Mouse (Mus musculus): ENCODE measurements around the gene Lhx6. TPM values are rescaled to one million over a fixed set of nuclear protein-coding genes. Genes with fewer than 3 reads are reported as not detected.

Lhx6 gene
- total and polyA plus RNA-seq, 3 experiments: 0.11 to 0.42 (median 0.31) TPM

DNA sequence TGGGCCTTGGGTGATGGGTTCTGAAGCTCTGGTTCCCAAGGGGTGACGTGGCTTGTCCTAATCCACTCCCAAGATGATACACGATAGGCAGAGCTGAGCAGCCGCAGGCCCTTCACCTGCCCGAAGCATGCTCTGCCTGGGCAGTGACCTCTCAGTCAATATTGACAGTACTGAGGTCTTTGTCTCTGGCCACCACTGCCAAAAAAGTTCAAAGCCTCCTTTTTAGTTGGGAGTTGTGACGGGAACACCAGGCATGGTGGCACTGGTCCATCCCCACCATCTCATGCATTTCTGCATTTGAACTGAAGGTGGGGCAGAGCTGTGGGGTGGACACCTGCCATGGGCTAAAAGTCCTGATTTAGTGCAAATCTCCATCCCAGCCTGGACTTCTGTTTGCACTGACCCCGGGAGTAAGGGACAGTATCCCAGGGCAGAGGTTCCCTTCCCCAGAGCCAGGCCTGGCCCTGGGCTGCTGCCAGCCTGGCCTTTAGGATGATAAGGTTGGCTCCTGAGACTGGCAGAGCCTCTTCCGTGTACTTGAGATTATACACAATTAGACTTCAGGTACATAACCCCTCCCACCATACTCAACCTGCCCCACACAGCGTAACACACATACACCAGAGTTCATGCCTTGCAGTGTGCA lies 33.4 kb downstream of the Lhx6 start:
- H3K9me3 ChIP-seq (replicated peaks; ENCODE audit: low read length): no peaks in the 10 kb centered on the region
- no peak for DNase-seq (ENCODE audit: extremely low read depth)
- H3K4me2 ChIP-seq (ENCODE audit: insufficient read depth, low read depth, poor library complexity, severe bottlenecking): no peak overlapping the region
- TF ChIP-seq NELFE (IDR thresholded peaks at IDR 0.05; ENCODE audit: low read depth, low read length) (no peak), RCOR1 (conservative IDR thresholded peaks at IDR 0.05; ENCODE audit: low read depth, low read length) (no peak), EP300 (IDR thresholded peaks at IDR 0.05; ENCODE audit: low read length) (no peak), POLR2A (IDR thresholded peaks at IDR 0.05; ENCODE audit: low read depth, low read length) (no peak), MAFK (IDR thresholded peaks at IDR 0.05; ENCODE audit: insufficient replicate concordance, low read length) (no peak)
- no peaks in the 10 kb centered on the region for H3K36me3 ChIP-seq (replicated peaks in 1 of 2; ENCODE audit: control insufficient read depth in 1 of 2, insufficient read depth in 1 of 2, low read length in 1 of 2)
- dilution Hi-C loops (cut with MboI; ENCODE audit: extremely low pct_ligation_motif_present, extremely low pct_unique_long_range_greater_than_20kb, low sequenced_read_pairs) (no loop called here), in situ Hi-C loops (cut with MboI; ENCODE audit: low pct_ligation_motif_present, low pct_unique_long_range_greater_than_20kb, low sequenced_read_pairs) (no loop called here)
- no peaks in the 10 kb centered on the region; a peak in 1 of 4 replicates for H3K4me1 ChIP-seq (ENCODE audit: control insufficient read depth in 1 of 2, insufficient read depth in 2 of 2)
- no peak overlapping the region for H3K9ac ChIP-seq (ENCODE audit: insufficient read depth, low read depth)
- H3K79me2 ChIP-seq (replicated peaks; ENCODE audit: control insufficient read depth, extremely low read depth, insufficient read depth, poor library complexity, severe bottlenecking): no peaks in the 10 kb centered on the region
- H3K27me3 ChIP-seq (replicated peaks): peaks cover 5% of the 10 kb centered on the region
- no peak overlapping the region for H3K27ac ChIP-seq (ENCODE audit: insufficient read depth, low read depth)
- no peak overlapping the region for H3K4me3 ChIP-seq (replicated peaks in 1 of 3; ENCODE audit: low read depth in 2 of 3, low read length in 2 of 3, poor library complexity in 1 of 3)

DNA sequence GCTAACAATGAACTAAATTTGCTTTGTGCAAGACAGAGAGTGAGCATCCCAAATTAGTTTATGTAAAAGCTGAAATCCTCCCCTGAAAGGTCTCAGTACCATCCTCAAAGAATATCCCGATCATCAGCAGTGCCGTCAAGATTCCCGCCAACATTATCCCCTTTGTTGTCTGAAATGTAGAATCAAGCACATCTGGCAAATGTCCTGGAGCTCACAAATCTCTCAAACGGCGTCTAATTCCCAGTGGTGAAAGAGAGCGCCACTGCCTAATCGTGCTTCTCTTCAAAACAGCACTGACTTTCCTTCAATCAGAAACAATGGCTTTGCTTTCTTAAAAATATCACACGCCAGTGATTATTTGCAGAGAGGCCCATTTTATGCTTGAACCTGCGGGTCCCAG lies 38.1 kb downstream of the Lhx6 start:
- Histone ChIP-seq H3K79me2 (replicated peaks; ENCODE audit: control insufficient read depth, extremely low read depth, insufficient read depth, poor library complexity, severe bottlenecking) (no peaks in the 10 kb centered on the region), H3K4me2 (ENCODE audit: insufficient read depth, low read depth, poor library complexity, severe bottlenecking) (no peak overlapping the region), H3K9me3 (replicated peaks; ENCODE audit: low read length) (no peaks in the 10 kb centered on the region), H3K4me3 (replicated peaks in 1 of 3; ENCODE audit: low read depth in 2 of 3, low read length in 2 of 3, poor library complexity in 1 of 3) (no peak overlapping the region), H3K9ac (ENCODE audit: insufficient read depth, low read depth) (no peak overlapping the region), H3K27ac (ENCODE audit: insufficient read depth, low read depth) (no peak overlapping the region), H3K4me1 (ENCODE audit: control insufficient read depth in 1 of 2, insufficient read depth in 2 of 2) (no peaks in the 10 kb centered on the region), H3K27me3 (replicated peaks) (peaks cover 4% of the 10 kb centered on the region), H3K36me3 (replicated peaks in 1 of 2; ENCODE audit: control insufficient read depth in 1 of 2, insufficient read depth in 1 of 2, low read length in 1 of 2) (no peaks in the 10 kb centered on the region)
- TF ChIP-seq BHLHE40 (IDR thresholded peaks at IDR 0.05; ENCODE audit: low read depth, low read length): no peak
- dilution Hi-C loops (cut with MboI; ENCODE audit: extremely low pct_ligation_motif_present, extremely low pct_unique_long_range_greater_than_20kb, low sequenced_read_pairs): no loop called here
- in situ Hi-C loops (cut with MboI; ENCODE audit: low pct_ligation_motif_present, low pct_unique_long_range_greater_than_20kb, low sequenced_read_pairs): no loop called here
- no peak for DNase-seq (ENCODE audit: extremely low read depth)

DNA sequence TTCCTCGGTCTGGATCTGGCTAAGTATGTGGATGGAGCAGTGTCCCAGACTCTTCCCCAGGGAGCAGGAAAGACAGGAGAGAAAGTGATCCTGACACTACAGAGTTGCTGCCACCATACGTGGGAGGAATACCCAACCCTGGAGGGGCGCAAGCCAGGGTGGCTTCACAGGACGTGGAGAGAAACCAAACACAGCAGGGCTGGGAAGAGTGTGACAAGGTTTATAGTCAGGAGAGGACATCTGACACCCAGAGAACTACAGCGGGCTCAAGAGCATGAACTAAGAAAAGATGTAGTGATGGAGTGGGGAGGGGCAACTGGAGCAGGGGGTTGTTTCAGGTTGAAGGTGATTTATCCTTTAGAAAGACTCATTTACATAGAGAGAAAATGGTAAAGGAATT lies 43.8 kb downstream of the Lhx6 start:
- Histone ChIP-seq H3K27me3 (replicated peaks) (peaks cover 9% of the 10 kb centered on the region), H3K9me3 (replicated peaks; ENCODE audit: low read length) (no peaks in the 10 kb centered on the region), H3K36me3 (replicated peaks in 1 of 2; ENCODE audit: control insufficient read depth in 1 of 2, insufficient read depth in 1 of 2, low read length in 1 of 2) (no peaks in the 10 kb centered on the region), H3K4me2 (ENCODE audit: insufficient read depth, low read depth, poor library complexity, severe bottlenecking) (no peak overlapping the region), H3K4me1 (ENCODE audit: control insufficient read depth in 1 of 2, insufficient read depth in 2 of 2) (no peaks in the 10 kb centered on the region), H3K4me3 (replicated peaks in 1 of 3; ENCODE audit: low read depth in 2 of 3, low read length in 2 of 3, poor library complexity in 1 of 3) (no peak overlapping the region), H3K79me2 (replicated peaks; ENCODE audit: control insufficient read depth, extremely low read depth, insufficient read depth, poor library complexity, severe bottlenecking) (no peaks in the 10 kb centered on the region), H3K27ac (ENCODE audit: insufficient read depth, low read depth) (no peak overlapping the region), H3K9ac (ENCODE audit: insufficient read depth, low read depth) (no peak overlapping the region)
- dilution Hi-C loops (cut with MboI; ENCODE audit: extremely low pct_ligation_motif_present, extremely low pct_unique_long_range_greater_than_20kb, low sequenced_read_pairs): no loop called here
- no peak for DNase-seq (ENCODE audit: extremely low read depth)
- TF ChIP-seq ZKSCAN1 (IDR thresholded peaks at IDR 0.05; ENCODE audit: borderline replicate concordance, low read depth, low read length) (no peak), TCF12 (IDR thresholded peaks at IDR 0.05; ENCODE audit: low read depth, low read length) (no peak), MEF2A (IDR thresholded peaks at IDR 0.05; ENCODE audit: borderline replicate concordance, low read depth, low read length) (no peak), NELFE (IDR thresholded peaks at IDR 0.05; ENCODE audit: low read depth, low read length) (no peak), IRF4 (IDR thresholded peaks at IDR 0.05; ENCODE audit: low read depth, low read length) (no peak)
- in situ Hi-C loops (cut with MboI; ENCODE audit: low pct_ligation_motif_present, low pct_unique_long_range_greater_than_20kb, low sequenced_read_pairs): no loop called here

Data from CH12.LX (cell line).